Mouse (Mus musculus) heart, postnatal 14 days (tissue): Measurements from ENCODE around the gene Slc39a5. TPM values are rescaled to one million over a fixed set of nuclear protein-coding genes. Genes with fewer than 3 reads are reported as not detected.

Experiments
- microRNA-seq, 2 experiments: library from miRNA; unstranded; fragments of <30 nt; microRNA quantifications; one replicate each; pipeline ENCODE4 v1.2.0; 2021 to 2022
- total RNA-seq, 2 experiments: library from RNA; stranded (reverse); gene quantifications; 2 replicates each; pipeline ENCODE4 v1.2.3; 2021

Slc39a5 gene
- total RNA-seq, 2 experiments from 2014 or later: not detected

Small RNAs within 50 kb of the gene (microRNA-seq; reads per million reads assigned to microRNA genes)
- gene Gm25361 (0 reads per million in 2 experiments), gene Gm26308 (0 reads per million in 2 experiments), gene Mir6914 (0 to 0.97 reads per million in 2 experiments), gene Mir6915 (0.81 to 2.4 reads per million in 2 experiments)

Other genes with a start within 250 kb of the Slc39a5 start
- 10 to 100 TPM; 79.3 to 82.2 TPM for gene Rbms2, start 220.9 kb downstream of the Slc39a5 start, total RNA-seq
- gene Gls2, start 206.8 kb downstream of the Slc39a5 start, total RNA-seq: under 1 TPM; 0.60 to 0.90 TPM
- gene Spryd4, start 189.4 kb downstream of the Slc39a5 start, total RNA-seq: 10 to 100 TPM; 40.5 to 43.3 TPM
- gene Mip, start 175.4 kb downstream of the Slc39a5 start, total RNA-seq: not detected
- gene Timeless, start 169.2 kb downstream of the Slc39a5 start, total RNA-seq: 10 to 100 TPM in 1 of 2 experiments, 1 to 10 TPM in 1; 6.6 to 11.1 TPM
- under 1 TPM in 1 of 2 experiments, not detected in 1; 0.19 TPM for gene Apon, start 147.1 kb downstream of the Slc39a5 start, total RNA-seq
- gene Apof, start 132.6 kb downstream of the Slc39a5 start, total RNA-seq: not detected
- gene Stat2, start 130.7 kb downstream of the Slc39a5 start, total RNA-seq: 10 to 100 TPM; 10.5 to 11.2 TPM
- under 1 TPM; 0.22 to 0.26 TPM for gene Il23a, start 102.5 kb downstream of the Slc39a5 start, total RNA-seq
- gene Pan2, start 97.9 kb downstream of the Slc39a5 start, total RNA-seq: 10 to 100 TPM; 13.2 to 13.7 TPM
- gene Cnpy2, start 78.8 kb downstream of the Slc39a5 start, total RNA-seq: 10 to 100 TPM; 58.1 to 66.7 TPM
- 1,000 to 10,000 TPM; 1,195 to 1,221 TPM for gene Cs, start 63.5 kb downstream of the Slc39a5 start, total RNA-seq
- 100 to 1,000 TPM; 208 to 209 TPM for gene Coq10a, start 32.2 kb downstream of the Slc39a5 start, total RNA-seq
- gene Ankrd52, start 24.1 kb downstream of the Slc39a5 start, total RNA-seq: 10 to 100 TPM; 46.5 to 47.5 TPM
- 10 to 100 TPM; 43.6 to 45.6 TPM for gene Nabp2, start 10.3 kb upstream of the Slc39a5 start, total RNA-seq
- 10 to 100 TPM; 19.7 to 19.8 TPM for gene Rnf41, start 10.4 kb upstream of the Slc39a5 start, total RNA-seq
- 10 to 100 TPM; 76.6 to 80.5 TPM for gene Smarcc2, start 58.0 kb upstream of the Slc39a5 start, total RNA-seq
- 100 to 1,000 TPM; 357 to 392 TPM for gene Myl6, start 92.9 kb upstream of the Slc39a5 start, total RNA-seq
- gene Myl6b, start 97.5 kb upstream of the Slc39a5 start, total RNA-seq: 1 to 10 TPM; 3.3 to 4.3 TPM
- 10 to 100 TPM; 22.3 to 23.6 TPM for gene Esyt1, start 124.6 kb upstream of the Slc39a5 start, total RNA-seq
- gene Zc3h10, start 146.5 kb upstream of the Slc39a5 start, total RNA-seq: 1 to 10 TPM; 7.0 to 8.4 TPM
- gene Rpl41, start 148.1 kb upstream of the Slc39a5 start, total RNA-seq: 1,000 to 10,000 TPM; 1,645 to 1,937 TPM
- gene Pa2g4, start 164.8 kb upstream of the Slc39a5 start, total RNA-seq: 10 to 100 TPM; 48.4 to 51.6 TPM
- gene Erbb3, start 188.4 kb upstream of the Slc39a5 start, total RNA-seq: 1 to 10 TPM; 6.8 to 7.8 TPM
- 100 to 1,000 TPM; 264 to 297 TPM for gene Rps26, start 225.5 kb upstream of the Slc39a5 start, total RNA-seq
- 1 to 10 TPM; 1.3 to 1.5 TPM for gene Ikzf4, start 244.8 kb upstream of the Slc39a5 start, total RNA-seq